Mouse (Mus musculus) heart, adult 2 months (tissue): ENCODE measurements around the gene Vwa8. TPM values are rescaled to one million over a fixed set of nuclear protein-coding genes. Genes with fewer than 3 reads are reported as not detected.

Source experiments
- DNase-seq, 2 experiments: peaks; one replicate each; pipeline ENCODE4 v3.0.0; 2021
- H3K27ac ChIP-seq: fragments of 200-600 bp; 2 replicates; pipeline ENCODE4 v1.8.1; 2022
- H3K27me3 ChIP-seq: fragments of 200-500 bp; 2 replicates; pipeline ENCODE4 v1.6.1; 2012; ENCODE audit warnings: mild to moderate bottlenecking, low read length, inconsistent platforms, mixed read lengths; ENCODE audit not compliant: control insufficient read depth, insufficient read depth
- H3K36me3 ChIP-seq: fragments of 200-500 bp; 2 replicates; pipeline ENCODE4 v1.6.1; 2012; ENCODE audit warnings: low read length, inconsistent platforms; ENCODE audit not compliant: control insufficient read depth, insufficient read depth
- H3K4me1 ChIP-seq: fragments of 200-500 bp; 2 replicates; pipeline ENCODE4 v1.6.1; 2011; ENCODE audit warnings: low read length; ENCODE audit not compliant: control insufficient read depth, insufficient read depth
- H3K4me3 ChIP-seq: fragments of 200-600 bp; 2 replicates; pipeline ENCODE4 v1.8.1; 2022
- H3K79me2 ChIP-seq: fragments of 200-500 bp; replicated peaks from 2 replicates; pipeline ENCODE4 v1.6.1; 2012; ENCODE audit warnings: mild to moderate bottlenecking, inconsistent platforms, low read length, moderate library complexity, mixed read lengths; ENCODE audit not compliant: control insufficient read depth, insufficient read depth
- H3K9ac ChIP-seq: fragments of 200-500 bp; 2 replicates; pipeline ENCODE4 v1.6.1; 2012; ENCODE audit warnings: low read depth, mild to moderate bottlenecking, control low read depth, inconsistent platforms, low read length, mixed read lengths
- CTCF ChIP-seq: fragments of 200-600 bp; IDR thresholded peaks from 2 replicates; pipeline ENCODE4 v1.8.1; 2022; ENCODE audit warnings: antibody characterized with exemption, mild to moderate bottlenecking, moderate library complexity
- EP300 ChIP-seq: fragments of 200-500 bp; IDR thresholded peaks from 2 replicates; pipeline ENCODE4 v1.6.1; 2011; ENCODE audit warnings: low read depth, low read length, control low read depth; ENCODE audit not compliant: insufficient read depth
- POLR2A ChIP-seq: fragments of 200-500 bp; IDR thresholded peaks from 2 replicates; pipeline ENCODE4 v1.6.1; 2011; ENCODE audit warnings: mild to moderate bottlenecking, low read depth, low read length, control low read depth; ENCODE audit not compliant: insufficient read depth
- WGBS: fragments of 180-500 bp; shearing (Covaris S2); methylation state at CpG from one replicate; pipeline ENCODE4 v1.1.7; 2018; 5-methylcytosine and 5-hydroxymethylcytosine counted together
- intact Hi-C: fragments of 180-260 bp; cut with DNase I; formaldehyde crosslinking; loops from one replicate; pipeline ENCODE4 v1.15.1; 2025
- polyA plus RNA-seq: library from polyadenylated mRNA; depleted of rRNA; stranded (reverse); fragments of >200 nt; gene quantifications from 2 replicates; pipeline ENCODE4 v1.2.3, GENCODE M21; 2012
- total RNA-seq, 2 experiments: library from RNA; stranded (reverse); gene quantifications; 2 replicates each; pipeline ENCODE4 v1.2.3; 2021

The Vwa8 gene
- total and polyA plus RNA-seq, 3 experiments: 58.8 to 177 (median 150) TPM

DNA sequence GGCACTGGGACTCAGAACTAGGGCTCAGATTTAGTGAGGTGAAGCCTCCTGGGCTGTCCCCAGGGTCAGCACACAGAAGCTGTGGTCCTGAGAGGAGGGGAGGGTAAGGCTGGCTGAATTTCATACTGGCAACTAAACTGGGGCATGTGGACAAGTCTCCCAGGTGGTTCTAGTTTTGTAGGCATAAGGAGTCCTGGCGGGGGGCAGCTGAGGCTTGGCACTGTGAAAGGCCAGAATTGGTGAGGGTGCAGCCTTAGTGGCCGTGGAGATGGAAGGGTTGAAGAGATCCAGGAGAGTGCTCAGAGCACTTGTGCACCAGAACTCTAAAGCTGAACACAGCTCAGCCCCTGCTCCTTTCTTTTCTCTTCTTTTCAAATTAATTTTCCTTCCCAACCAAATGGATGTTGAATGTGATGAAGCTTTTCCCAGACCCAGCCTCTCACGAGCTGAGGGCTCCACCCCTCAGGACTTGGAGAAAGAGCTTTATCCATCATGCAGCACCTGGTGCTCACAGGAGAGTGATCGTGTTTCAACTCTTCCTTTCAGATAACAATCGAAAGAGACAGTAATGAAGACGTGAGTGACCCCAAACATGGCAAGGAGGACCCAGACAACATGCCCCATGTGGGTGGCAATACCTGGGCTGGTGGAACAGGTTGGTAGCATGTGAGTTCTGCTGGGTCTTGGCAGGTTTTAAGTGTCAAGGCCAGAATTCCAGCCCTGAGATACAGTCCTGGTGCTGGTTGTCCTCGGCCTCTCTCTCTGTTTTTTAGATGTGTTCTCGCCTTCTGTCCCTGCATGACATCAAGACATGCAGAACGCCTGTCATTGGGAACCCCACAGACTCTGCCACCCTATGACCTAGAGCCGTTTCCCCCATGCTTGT is 307.9 kb downstream of the Vwa8 start:
- TF ChIP-seq CTCF (no peak), EP300 (no peak), POLR2A (no peak)
- peaks cover 19% of the 10 kb centered on the region for H3K4me1 ChIP-seq
- no peak overlapping the region for H3K9ac ChIP-seq

DNA sequence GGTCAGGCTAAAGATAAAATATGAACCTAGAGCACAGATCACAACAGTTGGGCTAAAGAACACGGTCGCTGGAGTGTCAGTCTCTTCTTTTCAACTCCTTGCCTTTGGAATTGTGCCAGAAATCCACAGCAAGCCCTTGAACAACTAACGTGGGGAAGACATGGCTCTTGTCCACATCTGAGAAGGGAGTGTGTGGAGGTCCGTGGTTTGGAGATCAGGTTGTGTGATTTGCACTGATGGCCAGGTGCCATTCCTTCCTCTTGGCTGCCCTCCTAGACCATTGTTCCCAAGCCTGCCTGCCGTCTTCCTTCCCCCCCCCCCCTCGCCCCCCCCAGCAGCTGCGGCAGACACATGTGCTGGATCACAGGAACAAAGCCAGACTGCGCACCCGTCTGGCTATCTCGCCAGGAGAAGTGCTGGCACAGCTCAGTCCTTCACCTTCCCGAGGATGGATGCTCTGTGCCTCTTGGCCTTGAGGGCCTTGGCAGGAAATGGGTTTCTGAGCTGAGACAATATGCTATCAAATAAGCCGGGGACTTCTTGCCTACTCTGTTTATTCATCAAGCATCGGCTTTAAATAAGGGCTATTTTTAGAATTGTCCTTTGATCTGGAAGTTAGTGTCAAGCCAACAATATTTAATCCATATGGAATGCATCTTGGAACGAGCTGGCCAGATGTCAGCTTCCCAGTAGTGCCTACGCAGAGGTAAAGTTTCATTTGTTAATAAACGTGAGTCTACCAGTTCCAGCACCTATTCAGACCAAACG is 308.8 kb downstream of the Vwa8 start:
- TF ChIP-seq POLR2A (peak; percentile 15; the same call in 1 of the 2 replicates), CTCF (no peak), EP300 (peak; percentile 87; the same call in 1 of the 2 replicates)
- Histone ChIP-seq H3K27ac (peak overlapping the region; percentile 85), H3K36me3 (peaks cover 11% of the 10 kb centered on the region; the same call in 1 of the 2 replicates), H3K79me2 (no peaks in the 10 kb centered on the region), H3K27me3 (no peaks in the 10 kb centered on the region), H3K4me3 (no peak overlapping the region), H3K9ac (0 out of 2 replicates have a peak overlapping the region, but pooled peaks have one; percentile 22), H3K4me1 (peaks cover 19% of the 10 kb centered on the region)
- WGBS: 14% methylated on average over 17 of the region's 17 CpGs
- peak; percentile 74 to 78 for DNase-seq
- intact Hi-C loops: loop anchor here (1.0 to 5.0 kb wide), 2 partner anchors 23 to 115 kb away; no protein-coding TSS in a partner anchor

More for the DNA sequence above, 307.9 kb downstream of the Vwa8 start:
- Histone ChIP-seq H3K27me3 (no peaks in the 10 kb centered on the region), H3K36me3 (peaks cover 11% of the 10 kb centered on the region; the same call in 1 of the 2 replicates), H3K4me3 (no peak overlapping the region), H3K79me2 (no peaks in the 10 kb centered on the region), H3K27ac (peak overlapping the region; percentile 85)
- DNase-seq: peak in 1 of 2 experiments; percentile 31
- intact Hi-C loops: loop anchor here (5.0 kb wide), 1 partner anchor 116 kb away; no protein-coding TSS in a partner anchor
- 57% methylated on average over 10 of the region's 10 CpGs for WGBS

GRCm38 (mm10) chr14:79158219-79158521 is 309.3 kb downstream of the Vwa8 start:
- DNase-seq: peak in 1 of 2 experiments; percentile 44
- Histone ChIP-seq H3K27me3 (no peaks in the 10 kb centered on the region), H3K79me2 (no peaks in the 10 kb centered on the region), H3K36me3 (peaks cover 15% of the 10 kb centered on the region), H3K9ac (0 out of 2 replicates have a peak overlapping the region, but pooled peaks have one; percentile 22), H3K4me3 (no peak overlapping the region), H3K27ac (peak overlapping the region; percentile 83), H3K4me1 (peaks cover 19% of the 10 kb centered on the region)
- TF ChIP-seq EP300 (no peak), CTCF (no peak), POLR2A (no peak)
- 52% methylated on average over 12 of the region's 12 CpGs for WGBS
- intact Hi-C loops: loop anchor here (1.0 to 5.0 kb wide), 2 partner anchors 22 to 114 kb away; no protein-coding TSS in a partner anchor

DNA sequence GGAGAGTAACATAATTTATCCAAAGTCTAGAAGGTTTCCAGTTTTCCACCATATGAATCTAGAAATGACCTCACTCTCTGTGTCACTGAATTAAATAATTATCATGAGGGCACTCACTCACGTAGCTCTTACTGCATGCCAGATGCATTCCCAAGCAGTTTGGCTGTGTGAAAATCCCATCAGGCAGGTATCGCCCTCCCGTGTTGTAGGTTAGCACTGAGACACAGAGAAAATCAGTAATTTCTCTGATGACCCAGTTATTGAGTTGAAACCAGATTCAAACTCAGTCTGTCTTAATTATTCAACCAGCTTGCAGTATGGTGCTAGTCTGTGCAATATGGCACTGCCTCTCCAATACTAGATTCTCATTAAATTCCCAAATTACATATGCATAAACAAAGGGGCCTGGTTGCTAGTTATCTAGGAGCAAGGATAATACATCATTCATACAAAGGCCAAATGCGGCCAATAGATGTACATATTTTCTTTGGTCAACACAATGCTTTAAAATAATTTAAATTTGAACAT is 309.9 kb downstream of the Vwa8 start:
- 95% methylated on average over 4 of the region's 4 CpGs for WGBS
- TF ChIP-seq CTCF (no peak), EP300 (no peak), POLR2A (no peak)
- Histone ChIP-seq H3K36me3 (peaks cover 20% of the 10 kb centered on the region), H3K27me3 (no peaks in the 10 kb centered on the region), H3K79me2 (no peaks in the 10 kb centered on the region), H3K27ac (peak overlapping the region; percentile 83), H3K4me3 (no peak overlapping the region), H3K9ac (no peak overlapping the region), H3K4me1 (peaks cover 19% of the 10 kb centered on the region)
- no peak for DNase-seq
- intact Hi-C loops: loop anchor here (1.0 to 5.0 kb wide), 2 partner anchors 22 to 114 kb away; no protein-coding TSS in a partner anchor

DNA sequence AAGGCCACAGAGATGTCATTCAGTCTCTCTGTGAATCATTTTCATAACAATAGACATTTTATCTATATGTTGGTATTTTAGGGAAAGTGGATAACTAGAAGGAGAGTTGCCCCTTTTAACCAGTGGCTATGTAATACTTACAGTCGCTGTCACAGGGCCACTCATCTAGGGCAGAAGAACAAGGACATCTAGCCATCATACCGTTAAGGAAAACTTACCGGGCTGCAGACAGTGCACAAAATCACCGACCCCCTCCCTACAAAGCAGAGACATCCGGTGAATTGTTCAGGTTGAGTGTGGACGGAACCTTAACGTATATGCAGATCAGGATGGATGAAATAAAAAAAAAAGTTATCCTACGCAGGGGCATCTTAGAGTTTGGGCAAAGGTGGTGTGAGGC is 310.6 kb downstream of the Vwa8 start:
- intact Hi-C loops: loop anchor here (5.0 kb wide), 1 partner anchor 113 kb away; no protein-coding TSS in a partner anchor
- no peak for DNase-seq
- H3K27ac ChIP-seq: peak overlapping the region; percentile 2; the same call in 1 of the 2 replicates
- H3K27me3 ChIP-seq: no peaks in the 10 kb centered on the region
- H3K36me3 ChIP-seq: peaks cover 22% of the 10 kb centered on the region
- 88% methylated on average over 8 of the region's 8 CpGs for WGBS
- TF ChIP-seq POLR2A: no peak
- TF ChIP-seq EP300: no peak
- no peak for TF ChIP-seq CTCF
- H3K9ac ChIP-seq: no peak overlapping the region
- H3K4me1 ChIP-seq: peaks cover 18% of the 10 kb centered on the region
- H3K4me3 ChIP-seq: no peak overlapping the region
- no peaks in the 10 kb centered on the region for H3K79me2 ChIP-seq
